Mouse (Mus musculus) megakaryocyte, adult 5-6 weeks (primary cell): ENCODE data around the gene Inpp5b. TPM values are rescaled to one million over a fixed set of nuclear protein-coding genes. Genes with fewer than 3 reads are reported as not detected.

ENCODE experiments used
- ATAC-seq: 2 replicates; pipeline ENCODE4 v1.8.0; 2016; ENCODE audit warnings: mild to moderate bottlenecking, inconsistent platforms; ENCODE audit not compliant: poor library complexity, severe bottlenecking
- total RNA-seq, 2 experiments: library from RNA; stranded (forward) in 1 of 2; stranded (reverse) in 1 of 2; fragments of 153-499, 151-499 nt in 1 of 2; fragments of 221-1000, 200-1000 nt in 1 of 2; gene quantifications; 2 replicates each; pipeline versions ENCODE4 v1.2.3 to v1.2.4; 2015 to 2017

Inpp5b gene
- total RNA-seq, 2 experiments from 2014 or later, result 32.6 to 48.4 TPM

DNA sequence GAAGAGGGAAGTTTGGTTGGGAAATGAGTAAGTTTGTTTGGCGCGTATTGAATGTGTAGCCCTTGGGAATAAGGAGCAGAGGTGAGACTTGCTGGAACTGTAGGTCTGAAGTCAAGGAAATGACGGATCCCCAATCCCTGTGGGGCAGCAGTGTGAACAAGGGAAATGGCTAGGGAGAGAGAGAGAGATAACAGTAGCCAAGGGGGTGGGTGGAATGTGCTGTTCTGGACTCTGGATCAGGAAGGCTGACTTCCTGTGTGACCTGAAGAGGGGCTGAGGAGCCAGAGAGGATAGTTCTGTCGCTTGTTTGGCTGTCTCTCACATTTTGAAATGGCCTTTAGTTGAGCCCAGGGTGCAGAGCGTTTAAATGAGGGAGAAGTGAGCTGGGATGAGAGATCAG, 66.9 kb downstream of the Inpp5b start:
- no peak for ATAC-seq

DNA sequence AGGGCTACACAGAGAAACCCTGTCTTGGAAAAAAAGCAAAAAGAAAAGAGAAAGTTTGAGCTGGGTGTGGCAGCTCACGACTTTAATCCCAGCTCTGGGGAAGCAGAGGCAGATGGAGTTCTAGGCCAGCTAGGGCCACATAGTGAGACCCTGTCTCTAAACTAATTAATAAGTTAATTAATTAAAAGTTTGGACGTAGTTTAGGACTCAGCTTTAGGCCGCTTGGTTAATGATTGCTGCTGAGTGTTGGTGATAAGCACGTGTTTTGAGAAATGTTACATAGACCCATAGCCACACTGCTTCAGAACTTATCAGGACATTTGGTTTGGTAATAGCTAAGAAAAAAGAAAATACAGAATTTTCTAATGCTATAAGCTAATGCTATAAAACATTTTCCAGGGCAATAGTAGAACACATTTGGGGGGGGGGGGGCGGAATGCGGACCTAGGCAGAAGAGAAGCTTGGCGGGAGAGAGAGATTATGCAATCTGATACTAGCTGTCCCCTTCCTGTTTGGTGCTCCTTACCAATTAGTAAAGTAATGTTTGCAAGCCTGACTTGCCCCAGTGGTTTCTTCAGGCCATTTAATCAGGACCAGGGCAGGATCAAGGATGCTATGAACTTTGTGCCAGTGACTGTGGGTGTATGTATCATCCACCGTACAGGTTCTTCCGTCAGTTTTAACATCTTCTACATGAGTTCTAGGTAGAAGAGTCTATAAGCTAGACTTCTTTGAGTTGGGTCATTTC, 67.7 kb downstream of the Inpp5b start:
- peak; percentile 38 for ATAC-seq

DNA sequence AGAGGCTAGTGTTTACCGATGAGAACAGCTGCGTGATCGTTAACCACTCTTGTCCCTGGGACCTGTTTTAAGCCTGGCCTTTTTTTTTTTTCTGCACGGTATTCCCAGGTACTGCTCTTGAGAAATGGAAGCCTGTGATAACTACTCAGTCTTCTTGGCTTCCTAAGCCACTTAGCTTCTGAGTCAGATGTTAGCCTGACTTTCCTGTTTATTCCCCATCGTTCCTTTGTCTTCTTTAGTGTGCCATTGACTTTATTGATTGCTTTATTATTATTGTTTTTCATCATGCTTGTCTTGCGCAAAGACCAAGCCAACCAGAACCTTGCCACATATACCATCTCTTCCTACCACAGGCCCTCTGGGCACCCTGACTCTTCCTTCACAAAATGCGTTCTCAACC, 68.4 kb downstream of the Inpp5b start:
- no peak for ATAC-seq

DNA sequence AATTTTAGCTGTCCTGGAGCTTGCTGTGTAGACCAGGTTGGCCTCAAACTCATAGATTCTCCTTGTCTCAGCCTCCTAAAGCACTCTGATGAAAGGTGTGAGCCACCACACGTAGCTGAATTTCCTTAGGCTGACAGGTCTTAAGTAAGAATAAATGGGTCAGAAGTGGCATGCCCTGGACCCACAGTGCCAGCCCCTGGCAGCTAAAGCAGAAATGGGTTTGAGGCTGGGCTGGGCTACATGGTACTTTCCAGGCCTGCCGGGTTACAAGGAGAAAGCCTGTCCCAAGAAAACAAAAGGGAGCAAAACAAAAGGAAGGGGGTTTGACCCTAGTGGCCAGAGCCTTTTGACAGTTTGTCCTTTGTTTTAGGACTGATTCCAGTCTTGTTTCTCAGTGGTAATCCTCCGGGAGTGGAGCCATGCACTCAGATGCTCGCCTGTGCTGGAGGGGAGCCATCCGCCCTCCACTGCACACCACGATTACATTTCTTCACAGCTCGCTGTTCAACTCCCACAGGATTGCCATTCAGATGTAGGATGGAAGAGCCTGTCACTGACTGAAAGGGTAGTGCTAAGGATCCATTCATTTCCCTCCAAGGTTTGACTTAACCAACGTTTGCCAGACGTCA, 69.8 kb downstream of the Inpp5b start:
- ATAC-seq, result no peak

DNA sequence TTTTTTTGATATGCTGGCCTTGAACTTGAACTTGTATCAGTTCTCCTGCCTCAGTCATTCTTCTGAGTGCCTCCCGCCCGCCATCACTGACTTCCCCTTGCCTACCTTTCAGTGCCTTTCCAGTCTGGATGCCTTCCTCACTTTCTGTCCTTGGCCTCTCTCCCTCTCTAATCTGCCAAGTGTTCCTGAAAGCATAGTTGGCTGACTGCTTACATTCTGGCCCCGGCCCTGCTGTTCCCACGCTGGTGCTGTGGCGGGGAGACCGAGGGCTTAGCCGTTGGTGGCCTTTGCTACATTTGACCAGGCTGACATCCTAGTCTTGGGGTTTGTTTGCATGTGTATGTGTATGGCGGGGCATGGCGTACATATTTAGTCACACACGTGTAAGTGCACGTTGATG, 74.3 kb downstream of the Inpp5b start:
- no peak for ATAC-seq

GRCm38 (mm10) chr4:124817803-124818202, 76.2 kb downstream of the Inpp5b start:
- ATAC-seq, result peak; percentile 95

DNA sequence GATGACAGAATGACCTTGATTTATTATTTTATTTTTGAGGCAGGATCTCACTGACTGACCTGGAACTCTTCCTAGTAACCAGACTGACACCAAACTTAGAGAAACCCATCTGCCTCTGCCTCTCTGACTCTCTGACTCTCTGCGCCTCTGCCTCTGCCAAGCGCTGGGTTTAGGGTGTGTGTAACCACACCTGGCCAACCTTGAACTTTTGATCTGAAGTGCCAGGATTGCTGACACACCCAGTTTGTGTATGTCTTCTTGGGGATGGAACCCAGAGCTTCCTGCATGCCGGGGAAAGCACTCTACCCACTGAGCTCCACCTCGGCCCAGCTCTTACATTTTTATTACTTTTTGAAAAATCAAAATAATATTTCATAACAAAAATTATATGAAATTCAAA, 77.2 kb downstream of the Inpp5b start:
- ATAC-seq, result no peak

- no peak for ATAC-seq
These were observed 83.3 kb downstream of the Inpp5b start for GRCm38 (mm10) chr4:124824967-124825366.

DNA sequence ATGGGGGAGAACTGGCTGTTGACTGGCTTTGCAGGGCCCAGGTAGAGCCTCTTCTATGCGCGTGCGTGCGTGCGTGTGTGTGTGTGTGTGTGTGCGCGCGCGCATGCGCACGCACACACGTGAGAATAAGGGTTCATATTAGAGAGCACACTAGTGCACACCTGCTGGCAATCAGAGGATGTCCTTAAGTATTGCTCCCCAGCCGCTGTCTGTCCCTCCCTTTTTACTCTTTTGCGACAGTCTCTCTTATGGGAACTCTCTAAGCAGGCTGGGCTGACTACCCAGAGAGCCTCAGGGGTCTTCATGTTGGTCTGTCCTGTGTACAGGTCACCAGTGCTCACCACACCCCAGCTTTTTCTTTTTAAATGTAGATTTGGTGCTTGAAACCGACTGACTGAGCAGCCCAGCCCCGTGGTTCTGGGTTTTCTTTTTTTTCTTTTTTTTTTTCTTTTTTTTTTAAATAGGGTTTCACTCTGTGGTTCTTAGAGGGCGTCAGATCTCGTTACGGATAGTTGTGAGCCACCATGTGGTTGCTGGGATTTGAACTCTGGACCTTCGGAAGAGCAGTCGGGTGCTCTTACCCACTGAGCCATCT, 83.8 kb downstream of the Inpp5b start:
- ATAC-seq, result no peak

GRCm38 (mm10) chr4:124829671-124830070, 88.0 kb downstream of the Inpp5b start:
- ATAC-seq, result no peak

GRCm38 (mm10) chr4:124832796-124833195, 91.1 kb downstream of the Inpp5b start:
- ATAC-seq, result no peak

- no peak for ATAC-seq
These were observed 96.5 kb downstream of the Inpp5b start for GRCm38 (mm10) chr4:124838035-124838700.

- ATAC-seq, result no peak
These were observed 99.3 kb downstream of the Inpp5b start for GRCm38 (mm10) chr4:124840998-124841397.

- ATAC-seq, result peak; percentile 77
These were observed 101.8 kb downstream of the Inpp5b start for GRCm38 (mm10) chr4:124843493-124843892.

- ATAC-seq, result peak; percentile 56
These were observed 105.9 kb downstream of the Inpp5b start for GRCm38 (mm10) chr4:124847573-124847972.

DNA sequence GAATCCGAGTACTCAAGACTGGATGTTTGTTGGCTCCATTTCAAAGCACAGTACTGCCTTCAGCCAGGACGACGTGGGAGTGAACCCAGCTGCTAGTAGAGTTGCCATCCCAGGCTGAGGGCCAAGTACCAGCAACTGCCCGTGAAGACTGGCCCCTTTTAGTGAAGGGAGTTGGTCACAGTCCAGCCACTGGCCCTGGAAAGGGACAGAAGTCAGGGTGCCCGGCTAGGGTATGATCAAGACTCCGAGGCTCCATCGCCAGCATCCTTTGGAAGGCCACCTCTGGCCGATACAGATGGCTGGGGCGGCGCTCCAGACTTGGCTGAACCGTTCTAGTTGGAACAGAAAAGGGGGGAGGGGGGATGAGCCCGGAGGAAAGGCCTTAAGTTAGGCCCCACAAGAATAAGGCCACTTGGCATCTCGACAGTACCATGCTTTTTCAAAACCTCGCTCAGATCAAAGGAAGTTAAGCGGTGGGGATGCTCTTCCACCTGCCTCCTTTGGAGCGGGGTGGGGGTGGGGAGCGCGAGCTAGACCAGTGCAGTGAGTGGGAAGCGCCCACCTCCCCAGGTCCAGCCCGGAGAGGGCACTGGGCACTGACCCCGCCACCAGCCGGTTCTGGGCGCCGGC, 108.1 kb downstream of the Inpp5b start:
- no peak for ATAC-seq

DNA sequence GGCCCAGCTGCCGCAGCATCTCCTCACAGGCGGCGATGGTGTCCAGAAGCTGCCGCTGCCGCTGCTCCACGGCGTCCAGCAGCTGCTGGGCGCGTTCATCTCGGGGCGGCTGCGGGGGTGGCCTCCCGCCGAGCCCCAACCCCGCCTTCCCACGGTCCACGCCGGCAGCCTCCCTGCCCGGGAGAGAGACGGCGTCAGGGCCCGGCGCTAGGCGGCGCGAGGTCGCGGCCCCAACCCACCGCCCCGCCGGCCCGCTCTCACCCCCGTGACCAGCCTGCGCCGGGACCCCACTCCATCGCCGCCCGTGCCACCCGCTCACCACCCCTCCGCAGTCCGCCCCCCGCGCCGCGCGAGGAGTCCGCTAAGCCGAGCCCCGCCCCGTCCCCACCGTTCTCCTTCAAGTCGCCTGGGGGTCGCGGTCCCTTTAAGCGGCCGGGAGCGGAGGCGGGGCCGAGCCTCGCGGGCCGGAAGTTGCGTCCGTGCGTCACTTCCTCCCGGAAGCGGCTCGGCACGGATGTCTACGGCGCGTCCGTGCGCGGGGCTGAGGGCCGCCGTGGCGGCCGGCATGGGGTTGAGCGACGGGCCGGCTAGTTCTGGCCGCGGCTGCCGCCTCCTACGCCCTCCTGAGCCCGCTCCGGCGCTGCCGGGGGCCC, 108.7 kb downstream of the Inpp5b start, which contains the start of gene Yrdc:
Gene Yrdc (plus strand): TSS at position 419 of the 653 bp plus-strand sequence.
- ATAC-seq, result peak; percentile 87
